Mouse (Mus musculus) urinary bladder, postnatal 4 days (tissue): Measurements from ENCODE around the gene Abracl.
A peak's percentile ranks its signal among the peaks of the same experiment; 100 is the strongest.

Source experiments
- DNase-seq, 2 experiments: peaks; one replicate each; pipeline ENCODE4 v3.0.0; 2021 to 2022; ENCODE audit warnings: low spot score in 2 of 2

The Abracl gene

GRCm38 (mm10) chr10:18021576-18022311 is 1.3 kb downstream of the Abracl start:
- no peak for DNase-seq

DNA sequence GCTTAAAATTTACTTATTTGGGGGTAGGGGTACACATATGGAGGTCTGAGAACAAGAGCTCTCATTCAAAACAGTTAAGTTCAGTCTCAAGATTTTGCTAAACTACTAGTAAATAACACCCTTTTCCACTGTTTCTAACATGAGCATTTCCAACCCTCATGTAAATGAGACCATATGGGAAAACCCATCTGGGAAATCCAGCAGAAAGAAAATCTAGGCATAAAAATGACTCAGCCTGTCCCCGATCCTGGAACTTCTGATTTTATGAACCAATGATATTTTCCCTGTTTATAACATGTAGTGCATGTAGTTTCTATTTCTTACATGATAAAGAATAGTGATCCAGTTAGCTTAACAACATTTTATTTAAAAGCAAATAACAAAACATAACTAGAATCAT is 2.2 kb downstream of the Abracl start:
- no peak for DNase-seq

DNA sequence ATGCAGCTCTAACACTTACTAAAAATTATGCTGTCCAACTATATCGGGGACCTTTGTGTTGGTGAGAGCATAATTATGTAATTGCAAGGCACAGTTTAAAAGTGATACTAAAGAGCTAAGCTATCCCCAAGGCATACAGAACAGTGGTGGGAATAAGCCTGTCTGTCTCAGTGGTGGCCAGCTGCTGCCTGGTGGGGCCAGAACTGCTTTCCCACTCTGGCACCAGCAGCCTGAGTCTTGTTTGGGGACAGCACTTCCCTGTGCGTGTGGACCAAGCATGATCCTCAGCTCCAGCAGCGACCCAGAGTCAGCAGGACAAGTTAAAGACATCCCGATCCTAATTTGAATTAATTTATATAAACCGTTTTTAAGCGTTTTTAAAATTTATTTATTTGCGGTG is 2.6 kb downstream of the Abracl start:
- no peak for DNase-seq

DNA sequence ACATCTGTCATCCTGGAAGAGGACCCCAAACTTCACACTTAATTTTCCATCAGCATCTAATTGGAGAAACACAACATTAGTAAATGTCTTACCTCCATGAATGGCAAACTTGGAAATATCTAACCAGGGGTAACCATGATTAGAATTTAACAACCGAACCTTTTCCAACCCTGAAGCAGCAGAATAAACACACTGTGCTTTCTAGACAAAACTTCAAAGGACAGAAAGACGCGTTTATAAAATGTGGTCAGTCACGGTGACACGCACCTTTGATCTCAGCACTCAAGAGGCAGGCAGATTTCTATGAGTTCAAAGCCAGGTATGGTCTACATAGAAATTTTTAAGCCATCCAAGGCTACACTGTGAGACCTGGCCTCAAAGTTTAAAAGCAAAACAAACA is 11.3 kb downstream of the Abracl start:
- DNase-seq, result no peak

GRCm38 (mm10) chr10:18009744-18010143 is 13.3 kb downstream of the Abracl start:
- DNase-seq, result no peak

DNA sequence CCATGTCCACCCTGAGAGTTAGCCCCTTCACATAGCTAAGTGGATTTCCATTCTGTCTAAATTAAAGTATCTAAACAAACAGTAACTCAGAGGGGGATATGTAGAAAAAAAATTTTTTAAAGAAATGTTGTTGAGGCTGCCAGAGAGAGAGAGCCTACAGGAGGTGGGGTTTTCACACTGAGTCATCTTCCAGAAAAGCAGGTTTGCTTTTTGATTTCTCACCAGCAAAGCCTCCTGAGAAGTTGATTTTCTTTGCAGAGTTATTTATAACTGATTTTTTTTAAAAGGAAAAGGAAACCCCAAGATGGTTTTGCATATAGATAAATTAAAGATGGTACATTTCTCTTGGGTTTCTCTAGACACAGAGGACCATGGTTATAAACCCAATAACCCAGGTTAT is 15.0 kb downstream of the Abracl start:
- no peak for DNase-seq

GRCm38 (mm10) chr10:18007243-18007642 is 15.8 kb downstream of the Abracl start:
- DNase-seq, result no peak

- DNase-seq, result peak in 1 of 2 experiments; percentile 34
Observed at GRCm38 (mm10) chr10:18006756-18007155, 16.3 kb downstream of the Abracl start.

DNA sequence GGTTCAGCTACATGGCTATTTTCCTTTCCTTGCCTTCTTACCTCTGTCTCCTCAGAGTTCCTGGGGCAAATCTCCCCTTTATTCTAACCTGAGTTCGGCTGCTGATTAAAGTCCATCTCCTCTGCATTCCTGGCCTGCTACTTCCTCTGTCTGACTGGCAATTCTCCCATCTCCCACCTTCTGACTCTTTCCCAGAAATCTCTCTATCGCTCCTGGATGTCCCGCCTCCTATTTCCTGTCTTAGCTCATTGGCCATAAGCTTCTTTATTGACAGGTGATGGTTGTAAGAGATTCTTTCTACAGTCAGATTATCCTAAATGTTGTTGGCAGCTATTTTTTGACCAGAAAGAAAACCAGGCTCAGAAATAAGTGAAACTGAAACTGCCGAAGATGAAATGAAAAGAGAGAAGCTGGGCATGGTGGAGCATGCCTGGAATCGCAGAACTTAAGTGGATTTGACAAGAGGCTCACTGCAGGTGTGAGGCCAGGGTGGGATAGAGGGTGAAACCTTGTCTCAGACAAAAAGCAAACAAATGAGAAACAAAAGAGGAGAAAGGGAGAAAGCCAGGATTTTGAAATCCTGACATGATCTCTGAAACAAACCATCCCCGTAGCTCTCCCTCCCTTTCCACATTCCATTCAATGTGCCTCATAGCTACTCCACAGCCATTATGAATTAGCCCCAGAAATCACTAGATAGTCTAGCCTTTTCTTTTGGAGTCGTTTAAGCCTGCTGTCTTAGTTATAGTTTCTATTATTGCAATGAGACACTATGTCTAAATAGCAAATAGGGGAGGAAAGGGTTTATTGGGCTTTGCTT is 17.7 kb downstream of the Abracl start:
- DNase-seq, result no peak

GRCm38 (mm10) chr10:18003966-18004637 is 19.0 kb downstream of the Abracl start:
- DNase-seq, result no peak

DNA sequence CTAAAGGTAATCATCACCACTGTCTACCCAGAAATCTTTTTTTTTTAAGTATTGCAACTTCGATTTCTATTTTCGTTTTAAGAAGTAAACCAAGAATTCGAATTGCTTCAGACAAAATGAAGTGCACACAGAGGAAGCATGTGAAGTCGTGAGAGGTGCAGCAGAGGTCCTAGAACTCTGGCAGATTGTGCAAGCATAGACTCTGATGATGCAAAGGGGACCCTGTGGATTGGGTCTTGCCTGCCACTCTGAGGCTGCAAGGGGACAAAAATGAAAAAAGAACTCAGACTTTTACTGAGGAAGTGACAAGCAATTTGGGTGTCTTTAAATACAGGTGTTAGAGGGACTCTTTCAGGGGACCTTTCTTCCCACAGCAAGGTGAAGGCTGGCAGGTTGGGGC is 32.5 kb downstream of the Abracl start:
- no peak for DNase-seq

- no peak for DNase-seq
Observed at GRCm38 (mm10) chr10:17989136-17989535, 34.0 kb downstream of the Abracl start.

DNA sequence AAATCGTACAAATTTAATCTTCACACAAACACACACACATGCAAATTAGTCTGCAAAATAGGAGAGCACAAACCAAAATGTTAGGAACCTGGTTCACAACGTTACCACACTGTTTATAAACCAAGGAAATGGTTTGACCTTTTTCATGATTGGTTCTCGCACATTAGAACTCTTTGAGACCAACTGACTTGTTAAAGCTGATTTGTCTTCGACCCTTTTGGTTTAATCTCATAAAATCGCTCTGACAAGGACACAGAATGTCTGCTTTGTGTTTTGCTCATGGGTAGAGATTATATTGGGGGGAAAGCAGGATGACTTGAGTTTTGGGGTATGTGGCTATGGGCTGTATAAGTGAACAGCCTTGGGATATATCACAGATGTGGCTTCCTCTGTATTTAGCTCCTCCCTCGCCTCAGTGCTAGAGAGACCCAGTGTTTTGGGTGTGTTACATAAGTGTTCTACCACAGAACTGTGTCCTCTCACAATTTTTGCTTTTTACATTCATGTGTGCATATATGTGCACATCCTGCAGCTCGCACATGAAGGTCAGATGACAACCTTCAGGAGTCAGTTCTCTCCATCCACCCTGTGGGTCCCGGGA is 35.2 kb downstream of the Abracl start:
- DNase-seq, result no peak

GRCm38 (mm10) chr10:17983313-17983712 is 39.8 kb downstream of the Abracl start:
- no peak for DNase-seq

- no peak for DNase-seq
Observed at GRCm38 (mm10) chr10:17966090-17966489, 57.0 kb downstream of the Abracl start.
